Mouse (Mus musculus): Measurements from ENCODE around the gene Gm49486. TPM values are rescaled to one million over a fixed set of nuclear protein-coding genes. Genes with fewer than 3 reads are reported as not detected.

Gene Gm49486
- polyA plus RNA-seq, 1 experiment from 2014 or later, result 1.2 TPM

GRCm38 (mm10) chr15:79238036-79238435, 8.8 kb downstream of the Gm49486 start:
- no peak overlapping the region for H3K4me3 ChIP-seq
- ATAC-seq (ENCODE audit: insufficient number of reproducible peaks, low FRiP score, low TSS enrichment, low read depth), result no peak
- peaks cover 70% of the 10 kb centered on the region for H3K36me3 ChIP-seq
- H3K9me3 ChIP-seq, result no peaks in the 10 kb centered on the region
- no peaks in the 10 kb centered on the region; the same call in none of the 2 replicates for H3K4me1 ChIP-seq
- H3K27ac ChIP-seq, result no peak overlapping the region
- no peaks in the 10 kb centered on the region for H3K27me3 ChIP-seq
- 82% methylated on average over 6 of the region's 6 CpGs for WGBS
- no peak overlapping the region for H3K4me2 ChIP-seq
- no peak overlapping the region for H3K9ac ChIP-seq

GRCm38 (mm10) chr15:79242574-79243233, 13.5 kb downstream of the Gm49486 start:
- H3K36me3 ChIP-seq, result peaks cover 75% of the 10 kb centered on the region
- no peak overlapping the region for H3K4me2 ChIP-seq
- H3K27me3 ChIP-seq, result no peaks in the 10 kb centered on the region
- peak overlapping the region; percentile 30; the same call in 1 of the 2 replicates for H3K27ac ChIP-seq
- no peak overlapping the region for H3K9ac ChIP-seq
- ATAC-seq (ENCODE audit: insufficient number of reproducible peaks, low FRiP score, low TSS enrichment, low read depth), result peak; percentile 32
- 73% methylated on average over 13 of the region's 13 CpGs for WGBS
- no peaks in the 10 kb centered on the region for H3K9me3 ChIP-seq
- no peak overlapping the region for H3K4me3 ChIP-seq
- H3K4me1 ChIP-seq, result peaks cover 6% of the 10 kb centered on the region

DNA sequence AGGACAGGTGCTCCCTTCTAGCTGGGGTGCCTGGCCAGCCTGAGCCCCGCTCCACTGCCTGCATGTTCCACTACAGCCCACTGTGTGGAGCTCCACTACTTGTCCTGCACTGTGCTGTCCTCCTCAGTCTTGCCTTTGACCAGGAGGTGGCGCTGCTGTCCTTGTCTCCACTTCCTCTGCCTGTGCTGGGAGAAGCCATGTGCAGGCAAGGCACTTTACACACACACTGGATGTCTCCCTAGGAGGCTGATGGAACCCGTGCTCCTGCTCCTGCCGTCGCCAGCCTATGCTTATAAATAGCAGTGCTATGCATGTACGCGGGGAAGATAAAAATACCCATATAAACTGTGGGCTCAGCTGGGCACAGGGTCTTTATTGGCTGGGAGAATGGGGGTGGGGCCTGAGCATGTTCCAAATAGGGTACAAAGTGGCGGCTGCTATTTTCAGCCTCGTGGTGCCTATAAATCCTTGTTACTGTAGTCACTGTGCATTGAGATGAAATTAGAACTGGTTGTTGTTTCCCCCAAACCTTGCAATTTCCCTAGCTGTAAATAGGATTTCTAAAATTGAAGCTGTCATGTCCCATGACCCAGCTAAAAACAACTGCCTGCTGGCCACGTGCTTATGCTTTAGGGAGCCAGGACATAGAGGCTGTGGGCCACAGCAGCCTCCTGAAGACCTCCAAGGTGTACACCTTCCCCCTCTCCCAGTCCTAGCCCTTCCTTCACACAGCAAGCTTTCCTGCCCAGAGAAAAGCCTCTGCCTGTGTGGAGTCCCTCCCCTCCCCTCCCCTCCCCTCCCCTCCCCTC, 14.2 kb downstream of the Gm49486 start:
- H3K4me3 ChIP-seq, result no peak overlapping the region
- no peak overlapping the region for H3K9ac ChIP-seq
- 0 out of 2 replicates have a peak overlapping the region, but pooled peaks have one; percentile 22 for H3K4me2 ChIP-seq
- peak overlapping the region; percentile 30 for H3K27ac ChIP-seq
- H3K4me1 ChIP-seq, result peaks cover 6% of the 10 kb centered on the region
- WGBS, result 7% methylated on average over 10 of the region's 10 CpGs
- peak; percentile 92 for ATAC-seq (ENCODE audit: insufficient number of reproducible peaks, low FRiP score, low TSS enrichment, low read depth)
- H3K36me3 ChIP-seq, result peaks cover 76% of the 10 kb centered on the region
- no peaks in the 10 kb centered on the region for H3K9me3 ChIP-seq
- H3K27me3 ChIP-seq, result no peaks in the 10 kb centered on the region

- peak overlapping the region; percentile 68; the same call in 1 of the 2 replicates for H3K27ac ChIP-seq
- peaks cover 76% of the 10 kb centered on the region for H3K36me3 ChIP-seq
- WGBS, result 72% methylated on average over 7 of the region's 7 CpGs
These were observed 15.1 kb downstream of the Gm49486 start for GRCm38 (mm10) chr15:79244071-79244893.

GRCm38 (mm10) chr15:79245321-79245720, 16.1 kb downstream of the Gm49486 start:
- Histone ChIP-seq H3K27ac (no peak overlapping the region), H3K4me3 (no peak overlapping the region), H3K9me3 (no peaks in the 10 kb centered on the region), H3K27me3 (0 out of 2 replicates have a peak, but pooled peaks cover under 1% of the 10 kb centered on the region), H3K36me3 (peaks cover 71% of the 10 kb centered on the region), H3K9ac (no peak overlapping the region), H3K4me1 (peaks cover 6% of the 10 kb centered on the region), H3K4me2 (no peak overlapping the region)
- ATAC-seq (ENCODE audit: insufficient number of reproducible peaks, low FRiP score, low TSS enrichment, low read depth), result no peak
- WGBS, result 82% methylated on average over 3 of the region's 3 CpGs

More at GRCm38 (mm10) chr15:79244071-79244893, 15.1 kb downstream of the Gm49486 start:
- Histone ChIP-seq H3K9me3 (no peaks in the 10 kb centered on the region), H3K27me3 (no peaks in the 10 kb centered on the region), H3K4me2 (no peak overlapping the region), H3K4me1 (peaks cover 6% of the 10 kb centered on the region), H3K4me3 (no peak overlapping the region), H3K9ac (no peak overlapping the region)
- no peak for ATAC-seq (ENCODE audit: insufficient number of reproducible peaks, low FRiP score, low TSS enrichment, low read depth)

- no peaks in the 10 kb centered on the region for H3K9me3 ChIP-seq
- H3K9ac ChIP-seq, result no peak overlapping the region
- no peak overlapping the region for H3K4me2 ChIP-seq
- WGBS, result 88% methylated on average over 2 of the region's 2 CpGs
- peaks cover 43% of the 10 kb centered on the region for H3K36me3 ChIP-seq
- H3K27ac ChIP-seq, result no peak overlapping the region
- peaks cover 17% of the 10 kb centered on the region for H3K4me1 ChIP-seq
- H3K4me3 ChIP-seq, result no peak overlapping the region
- no peak for ATAC-seq (ENCODE audit: insufficient number of reproducible peaks, low FRiP score, low TSS enrichment, low read depth)
- peaks cover 46% of the 10 kb centered on the region for H3K27me3 ChIP-seq
These were observed 21.0 kb downstream of the Gm49486 start for GRCm38 (mm10) chr15:79250236-79250635.

DNA sequence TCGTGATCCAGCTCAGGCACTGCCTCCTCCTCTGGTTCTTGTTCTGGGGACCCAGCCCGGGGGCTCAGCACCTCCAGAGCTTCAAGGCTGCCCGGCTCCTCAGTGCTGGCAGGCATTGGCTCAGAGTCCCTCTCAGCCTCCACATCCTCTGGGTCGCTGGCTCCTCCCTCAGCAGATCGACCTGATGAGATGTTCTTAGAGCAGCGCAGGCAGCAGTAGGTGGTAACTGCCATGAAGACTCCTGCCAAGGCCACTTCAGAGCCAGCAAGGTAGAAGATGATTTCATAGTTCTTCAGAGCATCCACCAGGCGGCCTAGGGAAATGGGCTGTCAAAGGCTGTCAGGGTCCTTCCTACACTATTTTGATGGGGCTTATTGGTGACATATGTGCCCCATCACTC, 22.0 kb downstream of the Gm49486 start:
- Histone ChIP-seq H3K27me3 (peaks cover 46% of the 10 kb centered on the region), H3K9ac (no peak overlapping the region), H3K36me3 (peaks cover 33% of the 10 kb centered on the region), H3K4me1 (peaks cover 17% of the 10 kb centered on the region), H3K9me3 (no peaks in the 10 kb centered on the region), H3K27ac (no peak overlapping the region), H3K4me3 (0 out of 2 replicates have a peak overlapping the region, but pooled peaks have one; percentile 40), H3K4me2 (peak overlapping the region; percentile 87)
- 51% methylated on average over 7 of the region's 7 CpGs for WGBS
- ATAC-seq (ENCODE audit: insufficient number of reproducible peaks, low FRiP score, low TSS enrichment, low read depth), result no peak

DNA sequence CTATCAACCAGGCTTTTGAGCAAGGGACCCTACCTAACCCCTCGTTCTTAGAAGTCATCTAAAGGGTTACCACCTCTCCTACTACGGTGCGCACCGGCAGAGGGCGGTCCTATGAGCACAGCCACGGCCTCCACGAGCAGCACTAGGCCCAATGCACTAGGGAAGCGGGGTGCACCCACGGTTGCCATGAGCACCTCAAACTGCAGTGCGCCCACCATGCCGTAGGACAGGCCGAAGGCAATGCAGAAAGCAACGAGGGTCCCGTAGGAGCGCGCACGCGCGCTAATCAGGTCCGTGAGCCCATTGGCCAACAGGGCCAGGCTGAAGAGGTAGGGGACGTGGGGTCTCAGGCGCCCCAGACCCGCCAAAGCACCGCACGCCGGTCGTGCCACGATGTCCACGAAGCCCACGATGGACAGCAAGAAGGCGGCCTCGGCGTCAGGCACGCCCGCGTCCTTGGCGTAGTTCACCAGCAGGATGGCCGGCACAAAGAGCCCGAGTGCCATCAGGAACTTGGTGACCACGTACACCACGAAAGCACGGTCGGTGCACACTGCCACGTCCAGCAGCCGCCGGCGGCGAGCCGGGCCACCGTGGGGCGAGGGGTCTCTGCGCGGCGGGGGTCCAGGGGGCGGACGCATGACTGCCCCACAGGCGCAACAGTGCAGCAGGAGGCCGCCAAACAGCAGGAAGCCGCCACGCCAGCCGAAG, 22.7 kb downstream of the Gm49486 start:
- Histone ChIP-seq H3K27me3 (peaks cover 46% of the 10 kb centered on the region), H3K27ac (no peak overlapping the region), H3K4me1 (peaks cover 17% of the 10 kb centered on the region), H3K9me3 (no peaks in the 10 kb centered on the region), H3K4me3 (peak overlapping the region; percentile 40), H3K36me3 (peaks cover 27% of the 10 kb centered on the region), H3K9ac (peak overlapping the region; percentile 44), H3K4me2 (peak overlapping the region; percentile 87)
- 2% methylated on average over 61 of the region's 61 CpGs for WGBS
- ATAC-seq (ENCODE audit: insufficient number of reproducible peaks, low FRiP score, low TSS enrichment, low read depth), result no peak

DNA sequence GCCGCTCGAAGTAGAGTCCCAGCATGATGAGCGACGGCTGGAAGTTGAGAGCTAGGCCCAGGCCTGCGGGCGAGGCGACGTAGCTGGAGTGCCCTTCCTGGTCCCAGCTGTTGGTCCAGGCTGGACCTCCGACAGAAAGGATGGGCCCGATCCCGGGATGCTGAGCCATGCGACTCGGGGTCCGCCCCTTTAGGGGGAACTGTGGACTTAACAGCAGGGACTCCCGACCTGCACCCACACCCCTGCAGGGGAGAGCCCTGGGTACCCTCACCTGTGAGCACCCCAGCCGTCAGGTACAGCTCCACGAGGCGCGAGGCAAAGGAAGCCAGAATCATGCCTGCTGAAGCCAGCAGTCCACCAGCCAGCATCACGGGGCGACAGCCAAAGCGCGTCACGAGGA, 23.4 kb downstream of the Gm49486 start:
- no peak overlapping the region for H3K27ac ChIP-seq
- no peak for ATAC-seq (ENCODE audit: insufficient number of reproducible peaks, low FRiP score, low TSS enrichment, low read depth)
- 32% methylated on average over 24 of the region's 24 CpGs for WGBS

GRCm38 (mm10) chr15:79254661-79255060, 25.5 kb downstream of the Gm49486 start, which contains the start of gene Slc16a8:
TSS of gene Slc16a8 (minus strand) at chr15:79254761.
- Histone ChIP-seq H3K36me3 (peaks cover under 1% of the 10 kb centered on the region; the same call in 1 of the 2 replicates), H3K9ac (no peak within 1 kb of the TSS), H3K4me3 (no peak within 1 kb of the TSS), H3K4me2 (no peak within 1 kb of the TSS), H3K27me3 (peaks cover 51% of the 10 kb centered on the region), H3K27ac (no peak within 1 kb of the TSS), H3K4me1 (peaks cover 23% of the 10 kb centered on the region), H3K9me3 (no peaks in the 10 kb centered on the region)
- no peak for ATAC-seq (ENCODE audit: insufficient number of reproducible peaks, low FRiP score, low TSS enrichment, low read depth)
- WGBS, result 29% methylated on average over 3 of the region's 3 CpGs

More for the DNA sequence above, 23.4 kb downstream of the Gm49486 start:
- peak overlapping the region; percentile 40 for H3K4me3 ChIP-seq
- peak overlapping the region; percentile 44 for H3K9ac ChIP-seq
- peak overlapping the region; percentile 87 for H3K4me2 ChIP-seq
- H3K27me3 ChIP-seq, result peaks cover 46% of the 10 kb centered on the region
- H3K9me3 ChIP-seq, result no peaks in the 10 kb centered on the region
- H3K36me3 ChIP-seq, result peaks cover 22% of the 10 kb centered on the region
- peaks cover 17% of the 10 kb centered on the region for H3K4me1 ChIP-seq

- H3K4me3 ChIP-seq, result no peak overlapping the region
- no peaks in the 10 kb centered on the region for H3K36me3 ChIP-seq
- no peak overlapping the region for H3K27ac ChIP-seq
- H3K4me2 ChIP-seq, result no peak overlapping the region
- no peaks in the 10 kb centered on the region for H3K9me3 ChIP-seq
- 23% methylated on average over 17 of the region's 17 CpGs for WGBS
- peaks cover 28% of the 10 kb centered on the region for H3K4me1 ChIP-seq
- H3K27me3 ChIP-seq, result peaks cover 48% of the 10 kb centered on the region
- H3K9ac ChIP-seq, result no peak overlapping the region
- no peak for ATAC-seq (ENCODE audit: insufficient number of reproducible peaks, low FRiP score, low TSS enrichment, low read depth)
These were observed 29.3 kb downstream of the Gm49486 start for GRCm38 (mm10) chr15:79258521-79258920.

Data from limb, embryonic 15.5 days (tissue).